Mouse (Mus musculus): ENCODE data around the gene Dusp8. TPM values are rescaled to one million over a fixed set of nuclear protein-coding genes. Genes with fewer than 3 reads are reported as not detected.

The Dusp8 gene
- polyA plus RNA-seq, 1 experiment from 2014 or later, result 1.2 TPM

- Histone ChIP-seq H3K27ac (no peak overlapping the region), H3K4me3 (ENCODE audit: inconsistent target) (no peak overlapping the region), H3K79me2 (ENCODE audit: inconsistent target) (no peaks in the 10 kb centered on the region), H3K36me3 (ENCODE audit: inconsistent target) (no peaks in the 10 kb centered on the region)
- 53% methylated on average over 5 of the region's 6 CpGs for WGBS (ENCODE audit: missing documents)
These were observed 1.9 kb downstream of the Dusp8 start for GRCm38 (mm10) chr7:142093696-142094240.

DNA sequence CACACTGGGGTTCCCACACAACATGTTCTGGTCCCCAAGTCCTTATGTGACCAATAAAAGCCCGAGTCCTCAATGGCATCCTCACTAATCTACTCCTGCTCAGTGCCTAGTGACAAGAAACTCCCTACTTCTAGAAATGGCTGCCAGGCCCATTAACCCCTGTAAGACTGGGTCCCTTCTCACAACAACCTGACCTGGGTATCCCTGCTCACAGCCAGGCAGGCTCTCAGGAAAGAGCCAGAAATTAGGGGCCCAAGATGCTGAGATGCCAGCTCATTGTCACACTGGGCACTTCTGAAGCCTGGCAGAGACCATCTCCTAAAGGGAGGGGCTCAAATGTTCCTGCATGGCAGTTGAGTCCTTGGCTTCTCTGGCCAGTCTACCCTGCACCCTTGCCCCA is 2.7 kb downstream of the Dusp8 start:
- WGBS (ENCODE audit: missing documents), result 60% methylated on average over 1 of the region's 1 CpGs
- no peaks in the 10 kb centered on the region for H3K36me3 ChIP-seq (ENCODE audit: inconsistent target)
- H3K4me3 ChIP-seq (ENCODE audit: inconsistent target), result no peak overlapping the region
- no peaks in the 10 kb centered on the region for H3K79me2 ChIP-seq (ENCODE audit: inconsistent target)
- no peak overlapping the region for H3K27ac ChIP-seq

DNA sequence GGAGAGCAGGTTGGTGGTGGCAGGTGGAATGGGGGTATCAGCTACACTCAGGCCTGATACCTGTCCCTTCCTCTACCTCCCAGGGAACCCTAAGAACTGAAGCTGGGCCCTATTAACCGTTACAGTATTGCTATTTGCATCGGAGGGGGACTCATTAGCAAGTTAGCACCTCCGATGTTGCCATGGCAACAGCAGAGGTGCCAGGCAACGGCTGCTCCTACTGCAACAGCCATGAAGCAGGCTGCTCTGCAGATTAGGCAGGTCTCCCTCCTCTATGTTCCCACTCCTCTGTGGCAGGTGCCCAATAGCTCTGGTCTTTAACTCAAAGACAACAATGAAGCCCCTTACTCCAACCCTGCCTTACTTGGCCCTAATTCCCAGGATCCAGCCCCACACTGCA is 3.8 kb downstream of the Dusp8 start:
- H3K36me3 ChIP-seq (ENCODE audit: inconsistent target), result no peaks in the 10 kb centered on the region
- no peak overlapping the region for H3K27ac ChIP-seq
- no peaks in the 10 kb centered on the region for H3K79me2 ChIP-seq (ENCODE audit: inconsistent target)
- H3K4me3 ChIP-seq (ENCODE audit: inconsistent target), result no peak overlapping the region
- 39% methylated on average over 4 of the region's 4 CpGs for WGBS (ENCODE audit: missing documents)

GRCm38 (mm10) chr7:142089648-142090447 is 5.8 kb downstream of the Dusp8 start:
- no peak overlapping the region for H3K4me3 ChIP-seq (ENCODE audit: inconsistent target)
- no peaks in the 10 kb centered on the region for H3K79me2 ChIP-seq (ENCODE audit: inconsistent target)
- 91% methylated on average over 14 of the region's 17 CpGs for WGBS (ENCODE audit: missing documents)
- no peak overlapping the region for H3K27ac ChIP-seq
- H3K36me3 ChIP-seq (ENCODE audit: inconsistent target), result no peaks in the 10 kb centered on the region

- Histone ChIP-seq H3K36me3 (ENCODE audit: inconsistent target) (no peaks in the 10 kb centered on the region), H3K4me3 (ENCODE audit: inconsistent target) (no peak overlapping the region), H3K27ac (no peak overlapping the region), H3K79me2 (ENCODE audit: inconsistent target) (no peaks in the 10 kb centered on the region)
- 27% methylated on average over 5 of the region's 5 CpGs for WGBS (ENCODE audit: missing documents)
These were observed 6.8 kb downstream of the Dusp8 start for GRCm38 (mm10) chr7:142088886-142089285.

GRCm38 (mm10) chr7:142087069-142087652 is 8.5 kb downstream of the Dusp8 start:
- no peaks in the 10 kb centered on the region for H3K79me2 ChIP-seq (ENCODE audit: inconsistent target)
- no peak overlapping the region for H3K27ac ChIP-seq
- no peaks in the 10 kb centered on the region for H3K36me3 ChIP-seq (ENCODE audit: inconsistent target)
- WGBS (ENCODE audit: missing documents), result 100% methylated on average over 1 of the region's 1 CpGs
- H3K4me3 ChIP-seq (ENCODE audit: inconsistent target), result no peak overlapping the region

DNA sequence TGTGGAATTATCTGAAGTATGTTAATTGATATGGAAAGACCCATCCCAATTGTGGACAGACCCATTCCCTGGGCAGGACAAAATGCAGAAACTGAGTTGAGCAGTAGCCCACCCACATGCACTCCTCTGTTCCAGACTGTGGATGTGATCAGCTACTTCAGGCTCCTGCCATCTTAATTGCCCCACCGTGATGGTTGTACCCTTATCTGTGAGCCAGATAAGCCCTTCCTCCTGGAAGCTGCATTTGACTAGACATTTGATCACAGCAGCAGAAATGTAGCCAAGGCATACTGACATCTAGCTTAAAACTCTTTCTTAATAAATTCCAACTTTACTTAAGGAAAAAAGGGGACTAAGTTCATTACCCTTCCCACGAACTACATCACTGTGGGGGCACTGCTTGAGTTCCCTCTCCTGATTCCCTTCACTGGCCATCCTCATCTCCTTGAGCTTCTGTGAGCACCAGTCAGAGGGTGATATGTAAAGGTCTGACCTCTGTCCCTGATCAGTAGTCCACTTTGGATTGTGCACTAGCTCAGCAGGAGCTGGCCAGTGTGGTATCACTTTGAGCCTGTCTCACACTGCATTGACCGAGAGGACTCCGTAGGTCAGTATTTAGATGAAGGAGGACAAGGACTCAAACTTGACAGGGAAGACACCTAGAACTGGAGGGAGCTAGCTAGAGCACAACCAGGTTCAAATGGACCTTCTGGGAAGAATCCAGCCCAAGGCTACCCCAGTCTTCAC is 9.3 kb downstream of the Dusp8 start:
- Histone ChIP-seq H3K36me3 (ENCODE audit: inconsistent target) (no peaks in the 10 kb centered on the region), H3K4me3 (ENCODE audit: inconsistent target) (no peak overlapping the region), H3K27ac (no peak overlapping the region), H3K79me2 (ENCODE audit: inconsistent target) (no peaks in the 10 kb centered on the region)
- WGBS (ENCODE audit: missing documents), result 83% methylated on average over 4 of the region's 4 CpGs

DNA sequence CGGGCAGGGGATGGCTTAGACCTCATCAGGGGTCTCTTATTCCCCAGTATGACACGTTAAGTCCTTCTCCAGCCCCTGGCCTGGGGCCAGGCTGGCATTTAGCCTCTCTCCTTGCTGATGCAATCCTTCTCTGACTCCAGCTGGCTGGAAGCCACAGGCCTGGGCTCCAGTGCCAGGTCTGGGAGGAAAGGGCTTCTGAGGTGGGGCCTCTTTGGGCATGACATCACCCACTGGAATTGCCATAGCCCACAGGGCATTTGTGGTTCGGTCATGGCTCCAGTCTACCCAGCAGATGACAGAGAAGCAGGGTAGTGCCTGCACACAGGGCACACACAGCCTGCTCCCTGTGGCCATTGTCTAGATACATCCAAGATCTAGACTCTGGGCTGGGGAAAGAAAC is 10.8 kb downstream of the Dusp8 start:
- Histone ChIP-seq H3K36me3 (ENCODE audit: inconsistent target) (no peaks in the 10 kb centered on the region), H3K27ac (no peak overlapping the region)
- 80% methylated on average over 3 of the region's 3 CpGs for WGBS (ENCODE audit: missing documents)

DNA sequence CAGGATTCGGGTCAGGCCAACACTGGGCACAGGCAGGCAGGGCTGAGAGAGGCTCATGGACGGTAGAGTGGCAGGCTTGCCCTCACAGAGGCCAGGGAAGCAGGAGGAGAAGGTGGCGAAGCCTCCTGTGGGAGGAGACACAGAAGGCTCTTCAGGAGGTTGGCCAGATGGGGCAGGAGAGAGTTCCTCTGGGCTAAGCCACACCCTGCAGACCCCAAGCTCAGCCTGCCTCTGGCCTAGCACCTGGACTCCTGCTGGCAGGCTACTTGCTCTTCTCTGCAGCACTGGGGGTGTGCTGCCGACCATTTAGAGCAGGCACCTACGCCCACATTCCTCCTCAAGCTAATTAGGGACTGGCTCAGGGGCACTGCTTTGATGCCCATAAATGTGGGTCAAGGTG is 11.2 kb downstream of the Dusp8 start:
- Histone ChIP-seq H3K79me2 (ENCODE audit: inconsistent target) (no peaks in the 10 kb centered on the region), H3K27ac (no peak overlapping the region), H3K36me3 (ENCODE audit: inconsistent target) (no peaks in the 10 kb centered on the region), H3K4me3 (ENCODE audit: inconsistent target) (no peak overlapping the region)
- 60% methylated on average over 5 of the region's 5 CpGs for WGBS (ENCODE audit: missing documents)

More for the DNA sequence above, 10.8 kb downstream of the Dusp8 start:
- Histone ChIP-seq H3K4me3 (ENCODE audit: inconsistent target) (no peak overlapping the region), H3K79me2 (ENCODE audit: inconsistent target) (no peaks in the 10 kb centered on the region)

DNA sequence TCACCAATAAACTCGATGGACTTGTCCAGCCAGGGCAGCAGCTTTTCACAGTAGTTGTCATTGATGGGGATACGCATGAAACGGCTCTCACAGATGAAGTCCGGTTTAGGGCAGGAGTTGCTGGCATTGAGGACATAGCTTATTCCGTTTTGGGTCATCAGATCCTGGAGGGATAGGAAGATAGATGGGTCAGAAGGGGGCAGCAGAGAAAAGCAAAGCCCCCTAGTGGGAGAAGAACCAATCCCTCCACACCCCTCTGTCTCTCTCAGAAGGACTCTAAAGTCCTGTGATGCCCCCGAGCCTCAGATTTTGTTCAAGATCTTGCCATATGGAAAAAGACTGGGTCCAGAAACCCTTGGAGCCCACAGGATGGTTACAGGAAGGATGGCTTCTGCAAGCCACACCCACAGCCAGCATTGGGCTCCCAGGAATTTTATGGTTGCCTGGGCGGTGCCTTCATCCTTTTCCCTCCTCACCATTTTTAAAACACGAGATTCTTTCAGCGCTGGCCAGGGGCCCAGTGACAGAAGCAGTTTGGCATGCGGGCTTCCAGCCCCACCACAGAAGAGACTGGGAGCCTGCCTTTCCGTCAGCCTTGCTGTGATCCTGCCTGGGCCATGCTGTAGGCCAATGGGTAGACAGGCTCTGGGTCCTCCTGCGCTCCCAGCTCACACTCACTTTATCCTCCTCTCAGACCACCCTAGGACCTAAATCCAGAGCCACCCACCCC is 11.9 kb downstream of the Dusp8 start:
- Histone ChIP-seq H3K4me3 (ENCODE audit: inconsistent target) (no peak overlapping the region), H3K36me3 (ENCODE audit: inconsistent target) (no peaks in the 10 kb centered on the region), H3K79me2 (ENCODE audit: inconsistent target) (no peaks in the 10 kb centered on the region), H3K27ac (no peak overlapping the region)
- 60% methylated on average over 11 of the region's 12 CpGs for WGBS (ENCODE audit: missing documents)

DNA sequence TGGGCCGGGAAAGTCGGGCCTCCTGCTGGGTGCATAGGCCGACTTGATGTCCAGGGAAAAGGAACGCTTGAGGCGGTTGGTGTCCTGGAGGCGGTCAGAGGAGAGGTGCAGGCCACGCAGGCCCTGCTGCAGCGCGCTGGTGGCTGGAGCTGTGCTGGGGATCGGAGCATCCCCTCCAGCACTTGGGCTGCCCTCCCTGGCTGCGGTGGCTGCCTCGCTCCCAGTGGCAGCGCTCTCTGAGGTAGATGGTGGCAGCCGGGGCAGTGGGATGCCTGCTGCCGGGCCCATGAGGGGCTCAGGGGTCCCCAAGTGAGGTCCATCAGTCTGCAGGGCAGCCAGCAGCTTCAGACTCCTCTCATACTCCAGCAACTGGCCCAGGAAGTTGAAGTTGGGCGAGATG is 13.0 kb downstream of the Dusp8 start:
- Histone ChIP-seq H3K36me3 (ENCODE audit: inconsistent target) (no peaks in the 10 kb centered on the region), H3K79me2 (ENCODE audit: inconsistent target) (no peaks in the 10 kb centered on the region), H3K4me3 (ENCODE audit: inconsistent target) (no peak overlapping the region), H3K27ac (no peak overlapping the region)
- WGBS (ENCODE audit: missing documents), result 59% methylated on average over 16 of the region's 16 CpGs

DNA sequence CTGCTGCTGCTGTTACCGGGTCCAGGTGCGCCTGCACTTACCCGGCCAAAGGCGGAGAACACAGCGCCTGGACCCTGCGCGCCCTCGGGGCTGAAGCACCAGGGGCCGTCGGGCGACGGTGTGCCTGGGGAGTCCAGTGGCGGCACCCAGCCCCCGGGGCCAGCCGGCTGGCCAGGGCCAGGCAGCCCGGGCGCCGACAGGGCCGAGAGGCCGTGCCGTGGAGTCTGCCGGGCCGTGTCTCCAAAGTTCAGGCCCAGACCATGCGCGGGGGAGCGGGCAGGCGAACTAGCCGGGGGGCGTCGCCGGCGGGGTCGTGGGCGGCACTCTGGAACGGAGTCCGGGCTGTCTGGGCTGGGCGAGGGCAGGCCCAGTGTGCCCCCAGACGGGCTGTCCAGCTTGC is 13.5 kb downstream of the Dusp8 start:
- H3K27ac ChIP-seq, result no peak overlapping the region
- no peaks in the 10 kb centered on the region for H3K36me3 ChIP-seq (ENCODE audit: inconsistent target)
- no peak overlapping the region for H3K4me3 ChIP-seq (ENCODE audit: inconsistent target)
- 31% methylated on average over 32 of the region's 38 CpGs for WGBS (ENCODE audit: missing documents)
- H3K79me2 ChIP-seq (ENCODE audit: inconsistent target), result no peaks in the 10 kb centered on the region

GRCm38 (mm10) chr7:142081736-142082135 is 13.9 kb downstream of the Dusp8 start:
- no peaks in the 10 kb centered on the region for H3K36me3 ChIP-seq (ENCODE audit: inconsistent target)
- H3K4me3 ChIP-seq (ENCODE audit: inconsistent target), result no peak overlapping the region
- whole genome bisulfite sequencing (ENCODE audit: missing documents), result 59% methylated on average over 11 of the region's 17 CpGs
- H3K79me2 ChIP-seq (ENCODE audit: inconsistent target), result no peaks in the 10 kb centered on the region
- no peak overlapping the region for H3K27ac ChIP-seq

GRCm38 (mm10) chr7:142080876-142081275 is 14.8 kb downstream of the Dusp8 start:
- Histone ChIP-seq H3K27ac (no peak overlapping the region), H3K36me3 (ENCODE audit: inconsistent target) (no peaks in the 10 kb centered on the region), H3K79me2 (ENCODE audit: inconsistent target) (no peaks in the 10 kb centered on the region), H3K4me3 (ENCODE audit: inconsistent target) (no peak overlapping the region)
- 82% methylated on average over 2 of the region's 2 CpGs for WGBS (ENCODE audit: missing documents)

All from macrophage (primary cell).